Mouse (Mus musculus) myocyte (in vitro differentiated cells): ENCODE data around the gene Hpd.

Experiments used
- E2F4 ChIP-seq: IDR thresholded peaks from one replicate; pipeline ENCODE4 v1.6.1; 2011; ENCODE audit warnings: mild to moderate bottlenecking, control low read depth, moderate library complexity; ENCODE audit not compliant: insufficient read depth
- MAX ChIP-seq: IDR thresholded peaks from one replicate; pipeline ENCODE4 v1.6.1; 2011; ENCODE audit warnings: low read depth, mild to moderate bottlenecking, control low read depth
- MYOG ChIP-seq, 3 experiments: IDR thresholded peaks; one replicate each; pipeline ENCODE4 v1.6.1; 2011; ENCODE audit warnings: control low read depth in 2 of 3, low read depth in 2 of 3, mild to moderate bottlenecking in 2 of 3; ENCODE audit not compliant: insufficient read length in 2 of 3, control insufficient read depth in 1 of 3, insufficient read depth in 1 of 3
- POLR2A ChIP-seq: IDR thresholded peaks from one replicate; pipeline ENCODE4 v1.6.1; 2011; ENCODE audit warnings: low read depth, mild to moderate bottlenecking, control low read depth, moderate library complexity; ENCODE audit not compliant: insufficient read length
- SRF ChIP-seq: IDR thresholded peaks from one replicate; pipeline ENCODE4 v1.6.1; 2011; ENCODE audit warnings: low read depth; ENCODE audit not compliant: control insufficient read depth, insufficient read length
- TCF3 ChIP-seq: IDR thresholded peaks from one replicate; pipeline ENCODE4 v1.6.1; 2011; ENCODE audit warnings: low read depth, control low read depth; ENCODE audit not compliant: insufficient read length
- USF1 ChIP-seq: IDR thresholded peaks from one replicate; pipeline ENCODE4 v1.6.1; 2011; ENCODE audit warnings: low read depth, mild to moderate bottlenecking, control low read depth, moderate library complexity

- no peak for TF ChIP-seq POLR2A
- TF ChIP-seq USF1: no peak
- no peak for TF ChIP-seq MYOG (IDR thresholded peaks at IDR 0.05; ENCODE audit: control insufficient read depth in 1 of 3, insufficient read depth in 1 of 3, insufficient read length in 2 of 3, low read depth in 2 of 3)
- no peak for TF ChIP-seq TCF3
- no peak for TF ChIP-seq MAX
- TF ChIP-seq SRF: no peak
- no peak for TF ChIP-seq E2F4
Observed at GRCm38 (mm10) chr5:123198523-123198922, 16.0 kb upstream of the Hpd start.
